11 mouse cellular contexts compared by ENCODE assay signal in the genomic region with DNA sequence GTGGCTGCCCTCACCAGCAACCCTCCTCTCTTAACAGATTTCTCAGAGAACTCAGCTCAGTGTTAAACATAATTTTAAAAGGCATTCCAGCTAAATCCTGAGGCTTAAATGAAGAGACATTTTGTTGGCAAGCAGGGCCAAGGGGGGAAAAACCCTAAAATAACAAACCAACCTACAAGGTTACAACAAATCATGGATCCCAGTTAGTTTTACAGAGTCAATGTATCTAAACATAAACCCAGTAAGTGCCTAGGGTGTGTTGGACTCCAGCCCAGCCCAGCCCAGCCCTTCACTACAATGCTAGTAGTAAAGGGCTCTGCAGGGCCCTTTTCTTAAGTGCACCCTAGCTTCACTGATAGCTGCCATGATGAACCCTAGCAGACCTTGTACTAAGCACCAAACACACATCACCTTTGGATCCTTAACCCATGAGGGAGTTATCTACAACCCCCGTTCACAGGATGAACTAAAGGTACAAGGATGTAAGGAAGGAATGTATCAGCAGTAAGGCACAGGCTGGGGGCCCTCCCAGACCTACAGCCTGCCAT. TPM values are rescaled to one million over a fixed set of nuclear protein-coding genes. Genes with fewer than 3 reads are reported as not detected.
DNase-seq lines count a peak whose midpoint lies in the region; ATAC-seq lines count a peak whose summit lies in the region.
"Had no signal": no experiment of that assay in that cellular context is flagged by ENCODE, and none has a peak within 500 bp of the region (broad histone marks: within the 10 kb centered on the region; RNA-seq: fewer than 3 reads in every experiment).

No protein-coding gene starts in this region.

- H3K4me3 ChIP-seq in embryonic facial prominence, embryonic 12.5 days: no peak overlapping the region
- no peak overlapping the region for H3K4me3 ChIP-seq in embryonic facial prominence, embryonic 10.5 days
- H3K4me3 ChIP-seq in kidney, embryonic 14.5 days (ENCODE audit: low read length): no peak overlapping the region
- no peak overlapping the region for H3K4me3 ChIP-seq in midbrain, embryonic 16.5 days (ENCODE audit: low read depth, low read length)
- no peak overlapping the region for H3K4me3 ChIP-seq in midbrain, embryonic 10.5 days
- no peak overlapping the region for H3K4me3 ChIP-seq in stomach, embryonic 16.5 days (replicated peaks; ENCODE audit: low read length)

- no peak for ATAC-seq in embryonic facial prominence, embryonic 12.5 days (ENCODE audit: insufficient number of reproducible peaks, insufficient read depth, low FRiP score, low TSS enrichment)
- no peak for ATAC-seq in kidney, embryonic 14.5 days (ENCODE audit: low FRiP score, low TSS enrichment)
- no peak for ATAC-seq in midbrain, embryonic 16.5 days
- peak; percentile 47; the same call in 1 of the 2 replicates for ATAC-seq in stomach, embryonic 16.5 days (ENCODE audit: insufficient read depth, low FRiP score)

- peak overlapping the region; percentile 77 for H3K27ac ChIP-seq in embryonic facial prominence, embryonic 12.5 days
- H3K27ac ChIP-seq in embryonic facial prominence, embryonic 10.5 days (replicated peaks): no peak overlapping the region
- H3K27ac ChIP-seq in kidney, embryonic 14.5 days (ENCODE audit: low read depth, low read length): peak overlapping the region; percentile 71; the same call in 1 of the 2 replicates
- 0 out of 2 replicates have a peak overlapping the region, but pooled peaks have one; percentile 30 for H3K27ac ChIP-seq in midbrain, embryonic 16.5 days (ENCODE audit: low read length)
- H3K27ac ChIP-seq in midbrain, embryonic 10.5 days (replicated peaks): no peak overlapping the region
- peak overlapping the region; percentile 86 for H3K27ac ChIP-seq in stomach, embryonic 16.5 days (ENCODE audit: low read length)

- H3K9me3 ChIP-seq in embryonic facial prominence, embryonic 12.5 days: no peaks in the 10 kb centered on the region
- H3K9me3 ChIP-seq in embryonic facial prominence, embryonic 10.5 days: no peaks in the 10 kb centered on the region
- no peaks in the 10 kb centered on the region for H3K9me3 ChIP-seq in kidney, embryonic 14.5 days (ENCODE audit: control insufficient read depth, low read length)
- H3K9me3 ChIP-seq in midbrain, embryonic 16.5 days (replicated peaks; ENCODE audit: control insufficient read depth, low read length, poor library complexity, severe bottlenecking): no peaks in the 10 kb centered on the region
- H3K9me3 ChIP-seq in midbrain, embryonic 10.5 days (replicated peaks): no peaks in the 10 kb centered on the region
- no peaks in the 10 kb centered on the region for H3K9me3 ChIP-seq in stomach, embryonic 16.5 days (replicated peaks; ENCODE audit: control insufficient read depth, low read length)
- H3K9me3 ChIP-seq: G1E had no signal

- DNase-seq in embryonic facial prominence, embryonic 10.5 days (ENCODE audit: low spot score): no peak
- DNase-seq in kidney, postnatal 14 days: no peak
- no peak for DNase-seq in midbrain, embryonic 10.5 days (ENCODE audit: low spot score)
- no peak for DNase-seq in retina, postnatal 1 day
- DNase-seq: kidney, adult 11 months; lung, postnatal 14 days had no signal

- no peaks in the 10 kb centered on the region for H3K27me3 ChIP-seq in embryonic facial prominence, embryonic 12.5 days
- H3K27me3 ChIP-seq in embryonic facial prominence, embryonic 10.5 days (replicated peaks; ENCODE audit: low read depth, poor library complexity, severe bottlenecking): no peaks in the 10 kb centered on the region
- H3K27me3 ChIP-seq in kidney, embryonic 14.5 days (ENCODE audit: control insufficient read depth, insufficient read depth, low read length): no peaks in the 10 kb centered on the region
- no peaks in the 10 kb centered on the region for H3K27me3 ChIP-seq in midbrain, embryonic 16.5 days (ENCODE audit: control insufficient read depth, insufficient read depth, low read depth, low read length)
- H3K27me3 ChIP-seq in midbrain, embryonic 10.5 days (ENCODE audit: low read depth, poor library complexity, severe bottlenecking): no peaks in the 10 kb centered on the region
- no peaks in the 10 kb centered on the region for H3K27me3 ChIP-seq in stomach, embryonic 16.5 days (ENCODE audit: control insufficient read depth, insufficient read depth, low read length)

- 82% methylated on average over 1 of the region's 1 CpGs for WGBS in embryonic facial prominence, embryonic 12.5 days
- 89% methylated on average over 1 of the region's 1 CpGs for WGBS in embryonic facial prominence, embryonic 10.5 days
- WGBS in kidney, embryonic 14.5 days: 76% methylated on average over 1 of the region's 1 CpGs
- WGBS in midbrain, embryonic 16.5 days: 97% methylated on average over 1 of the region's 1 CpGs
- 94% methylated on average over 1 of the region's 1 CpGs for WGBS in midbrain, embryonic 10.5 days
- 62% methylated on average over 1 of the region's 1 CpGs for WGBS in stomach, embryonic 16.5 days

- H3K36me3 ChIP-seq in embryonic facial prominence, embryonic 12.5 days: peaks cover 76% of the 10 kb centered on the region
- H3K36me3 ChIP-seq in embryonic facial prominence, embryonic 10.5 days (replicated peaks): peaks cover 100% of the 10 kb centered on the region
- peaks cover 88% of the 10 kb centered on the region for H3K36me3 ChIP-seq in kidney, embryonic 14.5 days (ENCODE audit: control insufficient read depth, insufficient read depth, low read length)
- peaks cover 31% of the 10 kb centered on the region for H3K36me3 ChIP-seq in midbrain, embryonic 16.5 days (ENCODE audit: control insufficient read depth, insufficient read depth, low read length)
- H3K36me3 ChIP-seq in midbrain, embryonic 10.5 days: peaks cover 100% of the 10 kb centered on the region
- peaks cover 26% of the 10 kb centered on the region; the same call in 1 of the 2 replicates for H3K36me3 ChIP-seq in stomach, embryonic 16.5 days (ENCODE audit: control insufficient read depth, insufficient read depth, low read length)

- H3K9ac ChIP-seq in embryonic facial prominence, embryonic 12.5 days: no peak overlapping the region
- H3K9ac ChIP-seq in kidney, embryonic 14.5 days (ENCODE audit: low read depth, low read length): no peak overlapping the region; the same call in 1 of the 2 replicates
- no peak overlapping the region for H3K9ac ChIP-seq in midbrain, embryonic 16.5 days (ENCODE audit: low read depth, low read length)
- 0 out of 2 replicates have a peak overlapping the region, but pooled peaks have one; percentile 20 for H3K9ac ChIP-seq in stomach, embryonic 16.5 days (ENCODE audit: low read length)

- H3K4me1 ChIP-seq in embryonic facial prominence, embryonic 12.5 days: peaks cover 36% of the 10 kb centered on the region
- H3K4me1 ChIP-seq in embryonic facial prominence, embryonic 10.5 days: peaks cover 23% of the 10 kb centered on the region
- H3K4me1 ChIP-seq in kidney, embryonic 14.5 days (ENCODE audit: control insufficient read depth, insufficient read depth, low read length): 0 out of 2 replicates have a peak, but pooled peaks cover 4% of the 10 kb centered on the region
- H3K4me1 ChIP-seq in midbrain, embryonic 16.5 days (ENCODE audit: control insufficient read depth, insufficient read depth, low read length): no peaks in the 10 kb centered on the region
- H3K4me1 ChIP-seq in midbrain, embryonic 10.5 days: peaks cover 3% of the 10 kb centered on the region; the same call in 1 of the 2 replicates
- peaks cover 41% of the 10 kb centered on the region for H3K4me1 ChIP-seq in stomach, embryonic 16.5 days (ENCODE audit: control insufficient read depth, insufficient read depth, low read length)

- no peak overlapping the region for H3K4me2 ChIP-seq in embryonic facial prominence, embryonic 12.5 days (replicated peaks)
- H3K4me2 ChIP-seq in kidney, embryonic 14.5 days (replicated peaks; ENCODE audit: low read depth, low read length): no peak overlapping the region
- H3K4me2 ChIP-seq in midbrain, embryonic 16.5 days (ENCODE audit: low read length): no peak overlapping the region
- H3K4me2 ChIP-seq in stomach, embryonic 16.5 days (ENCODE audit: low read depth, low read length): no peak overlapping the region; the same call in 1 of the 2 replicates

RNA-seq across cellular contexts. Expression of a gene that starts 12.7 kb away (rescaled TPM):
- 218 and 219 TPM in 2 replicates for polyA plus RNA-seq in embryonic facial prominence, embryonic 12.5 days (2016; fragmentation: Nextera tagmentation; extraction: Ambion mirVana)
- polyA plus RNA-seq in embryonic facial prominence, embryonic 10.5 days (2016; fragmentation: Nextera tagmentation; extraction: Ambion mirVana): 200 and 203 TPM in 2 replicates
- polyA plus RNA-seq in kidney, embryonic 14.5 days (2014; fragmentation: Nextera tagmentation; extraction: Ambion mirVana): 151 and 210 TPM in 2 replicates
- 217 and 221 TPM in 2 replicates for polyA plus RNA-seq in midbrain, embryonic 16.5 days (2015; fragmentation: Nextera tagmentation; extraction: Ambion mirVana)
- polyA plus RNA-seq in midbrain, embryonic 10.5 days (2016; fragmentation: Nextera tagmentation; extraction: Ambion mirVana): 160 and 161 TPM in 2 replicates
- 252 and 291 TPM in 2 replicates for polyA plus RNA-seq in stomach, embryonic 16.5 days (2015; fragmentation: Nextera tagmentation; extraction: Ambion mirVana)

RNA-seq across cellular contexts. Expression of a gene that starts 47.4 kb away (rescaled TPM):
- polyA plus RNA-seq in embryonic facial prominence, embryonic 12.5 days (2016; fragmentation: Nextera tagmentation; extraction: Ambion mirVana): 0.72 and 0.81 TPM in 2 replicates
- polyA plus RNA-seq in embryonic facial prominence, embryonic 10.5 days (2016; fragmentation: Nextera tagmentation; extraction: Ambion mirVana): 0.34 TPM in 1 of 2 replicates, not detected in the other
- polyA plus RNA-seq in kidney, embryonic 14.5 days (2014; fragmentation: Nextera tagmentation; extraction: Ambion mirVana): 0.40 and 1.6 TPM in 2 replicates
- polyA plus RNA-seq in midbrain, embryonic 16.5 days (2015; fragmentation: Nextera tagmentation; extraction: Ambion mirVana): 0.23 and 0.73 TPM in 2 replicates
- polyA plus RNA-seq in midbrain, embryonic 10.5 days (2016; fragmentation: Nextera tagmentation; extraction: Ambion mirVana): 0.15 and 0.41 TPM in 2 replicates
- polyA plus RNA-seq in stomach, embryonic 16.5 days (2015; fragmentation: Nextera tagmentation; extraction: Ambion mirVana): 0.77 and 1.4 TPM in 2 replicates

Comparison
In these comparisons a context has a peak if more than half of its experiments do, and no peak if none do; other contexts are left out.
1. H3K27ac ChIP-seq: peak in embryonic facial prominence, embryonic 12.5 days (single experiment), kidney, embryonic 14.5 days (single experiment), midbrain, embryonic 16.5 days (single experiment) and stomach, embryonic 16.5 days (single experiment); none in embryonic facial prominence, embryonic 10.5 days (single experiment) and midbrain, embryonic 10.5 days (single experiment).